Mouse (Mus musculus) heart, postnatal 0 days (tissue): ENCODE results near the gene Npat.

Experiments used
- CTCF ChIP-seq: IDR thresholded peaks from 2 replicates; pipeline ENCODE4 v1.5.1; 2016; ENCODE audit warnings: antibody characterized with exemption, control low read depth, low read depth
- EP300 ChIP-seq: IDR thresholded peaks from 2 replicates; pipeline ENCODE4 v1.6.1; 2016; ENCODE audit warnings: antibody characterized with exemption, low read depth

- TF ChIP-seq CTCF = no peak
- TF ChIP-seq EP300 = no peak
Observed at GRCm38 (mm10) chr9:53603384-53603783, 66.5 kb downstream of the Npat start.
